ENCODE assay signal across 8 mouse cellular contexts in genomic region chr17:3115380-3115974, GRCm38 (mm10). TPM values are rescaled to one million over a fixed set of nuclear protein-coding genes. Genes with fewer than 3 reads are reported as not detected.
A peak's percentile ranks its signal among the peaks of the same experiment; 100 is the strongest.
DNase-seq lines count a peak whose midpoint lies in the region; ATAC-seq lines count a peak whose summit lies in the region.

No protein-coding gene starts in this region.

- H3K9me3 ChIP-seq in forebrain, embryonic 14.5 days (replicated peaks; ENCODE audit: control insufficient read depth, low read length): no peaks in the 10 kb centered on the region
- 0 out of 2 replicates have a peak, but pooled peaks cover 4% of the 10 kb centered on the region for H3K9me3 ChIP-seq in hindbrain, embryonic 10.5 days

- no peaks in the 10 kb centered on the region for H3K36me3 ChIP-seq in forebrain, embryonic 14.5 days (ENCODE audit: control insufficient read depth, insufficient read depth, low read length)
- peaks cover 39% of the 10 kb centered on the region for H3K36me3 ChIP-seq in hindbrain, embryonic 10.5 days

- ATAC-seq in forebrain, embryonic 14.5 days: no peak; the same call in 1 of the 2 replicates

- H3K27ac ChIP-seq in forebrain, embryonic 14.5 days (ENCODE audit: low read depth, low read length): peak overlapping the region; percentile 99
- peak overlapping the region; percentile 99 for H3K27ac ChIP-seq in hindbrain, embryonic 10.5 days

- peak overlapping the region; percentile 94 for H3K9ac ChIP-seq in forebrain, embryonic 14.5 days (ENCODE audit: low read length)

- no peaks in the 10 kb centered on the region for H3K27me3 ChIP-seq in forebrain, embryonic 14.5 days (replicated peaks; ENCODE audit: control insufficient read depth, insufficient read depth, low read length)
- H3K27me3 ChIP-seq in hindbrain, embryonic 10.5 days (ENCODE audit: insufficient read depth, poor library complexity, severe bottlenecking): no peaks in the 10 kb centered on the region

- H3K4me3 ChIP-seq in forebrain, embryonic 14.5 days (ENCODE audit: low read depth, low read length): peak overlapping the region; percentile 98
- peak overlapping the region; percentile 97 for H3K4me3 ChIP-seq in hindbrain, embryonic 10.5 days

- under 1% methylated on average over 35 of the region's 47 CpGs for WGBS in forebrain, embryonic 14.5 days
- WGBS in hindbrain, embryonic 10.5 days: under 1% methylated on average over 47 of the region's 47 CpGs

- peak overlapping the region; percentile 64 for H3K4me2 ChIP-seq in forebrain, embryonic 14.5 days (ENCODE audit: low read length)

- peak; percentile 55 for DNase-seq in MEL-GATA-1-ER (ENCODE audit: extremely low read depth, low read depth)
- DNase-seq in cerebellum, adult 11 months: peak; percentile 69
- peak; percentile 69 for DNase-seq in forebrain, embryonic 14.5 days (ENCODE audit: low spot score)
- peak; percentile 54 for DNase-seq in hindbrain, embryonic 10.5 days (ENCODE audit: low spot score)
- DNase-seq in layer of hippocampus, postnatal 25 days (ENCODE audit: extremely low spot score in 1 of 2, low spot score in 1 of 2): peak; percentile 42 to 57
- DNase-seq in lung, postnatal 36 days: peak; percentile 61
- DNase-seq in retina, postnatal 7 days (ENCODE audit: low read depth, low spot score): peak; percentile 11
- DNase-seq in urinary bladder, postnatal 10 days (ENCODE audit: low spot score): peak; percentile 18

- peaks cover 21% of the 10 kb centered on the region for H3K4me1 ChIP-seq in forebrain, embryonic 14.5 days (ENCODE audit: control insufficient read depth, insufficient read depth, low read length)
- H3K4me1 ChIP-seq in hindbrain, embryonic 10.5 days (replicated peaks): peaks cover 22% of the 10 kb centered on the region

RNA-seq across cellular contexts. Expression of gene Scaf8, which starts 0.7 kb away (rescaled TPM):
- 15.9 and 18.0 TPM in 2 replicates for polyA plus RNA-seq in forebrain, embryonic 14.5 days (2014; fragmentation: Nextera tagmentation; extraction: Ambion mirVana)
- 18.7 and 21.1 TPM in 2 replicates for polyA plus RNA-seq in hindbrain, embryonic 10.5 days (2016; fragmentation: Nextera tagmentation; extraction: Ambion mirVana)
- 10 to 100 TPM; 49.9 to 58.4 TPM for total RNA-seq in layer of hippocampus, postnatal 25 days (2021)

Comparison
In these comparisons a context has a peak if more than half of its experiments do, and no peak if none do; other contexts are left out.
1. DNase-seq: peak in every context shown above with its lines; median percentile 69 in cerebellum, adult 11 months; 69 in forebrain, embryonic 14.5 days; 61 in lung, postnatal 36 days; 55 in MEL-GATA-1-ER; 54 in hindbrain, embryonic 10.5 days; 50 in layer of hippocampus, postnatal 25 days; 18 in urinary bladder, postnatal 10 days; 11 in retina, postnatal 7 days.